Mouse (Mus musculus) frontal cortex, postnatal 14 days (tissue): ENCODE measurements at regions not wholly inside any gene's neighbourhood (a gene's known extent, or its start where the extent isn't known, plus 50 kb on each side); places are given as distances from the start of the nearest gene placed in this dataset.

Experiments used
- DNase-seq, 2 experiments: peaks; one replicate each; pipeline ENCODE4 v3.0.0; 2022; ENCODE audit warnings: low spot score in 2 of 2

DNA sequence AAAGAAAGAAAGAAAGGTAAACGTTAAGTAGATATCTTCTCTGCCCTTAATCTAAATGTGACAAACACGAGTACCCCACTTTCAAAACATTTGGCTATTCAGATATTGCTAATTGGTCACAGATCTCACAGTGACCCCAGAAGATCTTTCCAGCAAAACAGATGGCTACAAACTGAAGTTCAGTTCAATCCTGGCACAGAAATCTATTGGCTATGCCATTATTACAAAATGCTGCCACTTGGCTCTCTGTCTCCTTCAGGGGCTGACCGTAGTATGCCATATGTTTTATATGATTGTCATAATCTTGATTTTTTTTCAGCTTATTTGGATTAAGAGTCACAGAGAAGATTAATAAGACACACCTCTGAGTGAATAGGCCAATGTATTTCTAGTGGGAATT, 873.2 kb downstream of the Slc22a22 start:
- no peak for DNase-seq

DNA sequence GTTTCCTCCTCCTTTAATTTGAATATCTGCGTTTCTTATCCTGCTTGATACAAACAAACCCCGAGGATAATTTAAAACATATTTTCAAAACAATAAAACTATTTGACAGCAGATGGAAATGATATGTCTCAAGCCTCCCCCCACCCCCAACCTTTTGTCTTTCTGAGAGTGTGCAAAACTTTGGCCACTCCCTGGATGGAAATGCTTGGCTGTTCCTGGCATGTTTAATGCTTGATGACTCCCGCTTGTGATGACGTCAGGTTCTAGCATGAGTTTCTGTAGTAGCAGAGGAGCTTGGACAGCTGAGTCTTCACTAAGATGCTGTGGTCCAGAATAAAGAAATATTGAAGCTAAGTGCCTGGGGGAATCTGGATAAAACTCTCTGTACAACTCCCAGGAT, 884.8 kb downstream of the Slc22a22 start:
- no peak for DNase-seq

- no peak for DNase-seq
Observed at GRCm38 (mm10) chr15:56580745-56581515, 896.5 kb downstream of the Slc22a22 start.

GRCm38 (mm10) chr15:56563192-56563591, 914.2 kb downstream of the Slc22a22 start:
- DNase-seq = no peak

GRCm38 (mm10) chr15:56562785-56563184, 914.6 kb downstream of the Slc22a22 start:
- DNase-seq = no peak

DNA sequence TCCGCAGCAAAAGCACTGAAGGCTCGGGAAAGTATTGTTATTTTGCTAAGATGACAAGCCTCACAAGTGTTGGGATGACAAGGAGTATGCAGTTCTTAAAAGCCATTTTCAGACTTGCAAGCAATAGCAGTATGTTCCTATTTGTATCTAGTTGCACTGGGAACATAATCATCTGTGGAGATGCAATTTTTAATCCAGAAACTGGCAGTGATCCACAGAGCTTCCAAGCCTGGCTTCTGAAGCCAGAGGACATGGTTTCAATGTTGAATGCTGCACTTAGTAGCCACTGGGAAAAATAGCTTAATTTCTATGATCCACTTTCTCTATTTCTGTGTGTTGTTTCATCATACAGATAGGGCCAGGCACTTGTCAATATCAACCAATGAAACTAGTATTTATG, 915.3 kb downstream of the Slc22a22 start:
- no peak for DNase-seq

GRCm38 (mm10) chr15:56554386-56554785, 923.0 kb downstream of the Slc22a22 start:
- DNase-seq = no peak

- DNase-seq = no peak
Observed at GRCm38 (mm10) chr15:56553851-56554250, 923.6 kb downstream of the Slc22a22 start.

DNA sequence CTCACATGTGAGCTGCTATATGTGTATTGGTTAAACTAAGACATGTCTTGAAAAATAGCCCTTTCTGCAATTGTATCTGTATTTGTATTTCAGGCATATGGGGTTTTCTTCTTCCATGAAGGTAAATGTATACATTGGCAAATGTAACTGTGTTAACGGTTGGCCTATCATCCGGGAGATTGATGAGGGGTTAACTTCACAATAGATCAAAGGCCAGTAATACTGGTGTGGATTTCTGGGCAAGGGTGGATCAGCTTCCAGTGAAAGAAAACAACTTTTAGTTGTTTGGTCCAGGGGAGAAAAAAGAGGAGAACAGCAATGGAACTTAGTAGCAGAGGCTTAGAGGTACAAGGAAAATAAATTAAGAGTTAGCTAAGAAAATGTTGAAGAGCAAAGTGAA, 945.9 kb downstream of the Slc22a22 start:
- no peak for DNase-seq

GRCm38 (mm10) chr15:56518379-56518778, 959.0 kb downstream of the Slc22a22 start:
- no peak for DNase-seq

- no peak for DNase-seq
Observed at GRCm38 (mm10) chr15:56516095-56516494, 961.3 kb downstream of the Slc22a22 start.

DNA sequence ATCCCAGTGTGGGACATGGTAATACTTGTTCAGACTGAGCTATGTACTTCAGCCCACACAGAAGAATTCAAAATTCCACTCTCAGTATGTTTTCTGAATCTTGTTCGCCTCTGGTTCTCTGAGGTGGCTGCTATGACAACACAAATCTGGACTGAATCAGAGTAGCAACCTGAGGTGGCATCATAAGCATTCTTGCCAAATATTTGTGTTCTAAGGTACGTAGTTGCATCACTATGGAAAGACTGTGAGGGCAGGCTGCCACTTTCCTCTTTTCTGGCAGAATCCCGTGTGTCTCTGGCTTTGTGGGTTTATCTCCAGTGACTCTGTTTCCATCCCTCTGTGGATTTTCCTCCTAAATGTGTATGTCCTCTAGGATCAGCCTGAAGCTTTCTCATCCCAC, 978.7 kb downstream of the Slc22a22 start:
- no peak for DNase-seq

- DNase-seq = no peak
Observed at GRCm38 (mm10) chr15:56497757-56498156, 979.7 kb downstream of the Slc22a22 start.

DNA sequence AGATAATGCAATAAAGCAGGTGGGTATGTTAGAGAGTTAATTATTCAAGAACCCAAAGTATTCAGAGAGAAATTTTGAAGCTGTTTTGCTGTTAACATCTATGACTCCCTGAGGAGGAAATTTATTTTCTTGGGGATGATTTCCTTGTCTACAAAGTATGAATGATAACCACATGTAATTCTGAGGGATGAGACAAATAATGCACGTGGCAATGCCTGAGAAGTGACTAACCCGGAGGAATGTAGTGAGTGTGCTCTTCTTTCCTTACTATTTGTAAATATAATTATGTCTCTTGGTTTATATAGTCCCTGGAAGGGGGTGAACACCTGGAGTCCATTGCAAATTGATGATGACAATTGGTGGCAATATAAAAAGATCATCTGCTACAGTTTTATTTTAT, 981.1 kb downstream of the Slc22a22 start:
- no peak for DNase-seq

GRCm38 (mm10) chr15:56485931-56486330, 991.5 kb downstream of the Slc22a22 start:
- no peak for DNase-seq

- no peak for DNase-seq
Observed at GRCm38 (mm10) chr15:56484693-56485092, 992.7 kb downstream of the Slc22a22 start.

DNA sequence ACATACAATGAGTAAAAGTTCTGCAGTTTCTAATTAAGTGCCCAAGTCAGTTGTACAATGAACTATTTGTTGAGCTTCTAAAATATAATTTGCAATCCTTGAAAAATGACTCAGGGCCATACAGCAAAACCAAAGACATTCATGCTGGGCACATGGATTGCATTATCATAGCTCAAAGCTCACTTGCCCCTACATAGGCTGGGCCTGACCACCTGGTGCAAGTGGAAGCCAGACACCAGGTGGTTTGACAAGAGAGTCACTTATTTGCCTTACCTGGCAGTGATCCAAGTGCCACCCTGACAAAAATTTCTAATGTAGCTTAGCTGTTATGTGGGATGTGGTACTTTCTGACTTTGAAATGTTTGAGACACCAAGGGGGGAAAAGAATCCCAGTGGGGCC, 997.7 kb downstream of the Slc22a22 start:
- no peak for DNase-seq

GRCm38 (mm10) chr15:56479015-56479414, 998.4 kb downstream of the Slc22a22 start:
- no peak for DNase-seq

DNA sequence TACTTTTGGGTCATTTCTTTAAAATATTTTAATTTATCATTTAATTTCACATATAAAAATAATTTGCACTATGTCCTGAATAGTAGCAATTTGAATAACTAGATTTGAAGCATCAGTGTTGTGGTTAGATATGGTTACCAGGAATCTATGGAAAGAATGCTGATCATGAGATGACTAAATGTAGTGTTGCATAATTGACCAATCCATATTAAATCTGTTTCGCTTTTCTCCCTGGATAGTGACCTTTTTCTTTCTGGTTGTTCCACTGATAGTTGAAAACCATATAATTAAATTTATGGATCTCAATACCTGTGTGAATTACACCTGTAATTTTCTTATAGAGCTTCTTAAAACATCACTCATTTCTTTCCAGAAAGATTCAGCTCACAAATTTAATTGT, 1003.7 kb downstream of the Slc22a22 start:
- DNase-seq = no peak

GRCm38 (mm10) chr15:56451881-56452280, 1025.5 kb downstream of the Slc22a22 start:
- no peak for DNase-seq

- DNase-seq = no peak
Observed at GRCm38 (mm10) chr15:56448015-56448645, 1029.3 kb downstream of the Slc22a22 start.

GRCm38 (mm10) chr15:56440171-56440570, 1037.3 kb downstream of the Slc22a22 start:
- DNase-seq = no peak

DNA sequence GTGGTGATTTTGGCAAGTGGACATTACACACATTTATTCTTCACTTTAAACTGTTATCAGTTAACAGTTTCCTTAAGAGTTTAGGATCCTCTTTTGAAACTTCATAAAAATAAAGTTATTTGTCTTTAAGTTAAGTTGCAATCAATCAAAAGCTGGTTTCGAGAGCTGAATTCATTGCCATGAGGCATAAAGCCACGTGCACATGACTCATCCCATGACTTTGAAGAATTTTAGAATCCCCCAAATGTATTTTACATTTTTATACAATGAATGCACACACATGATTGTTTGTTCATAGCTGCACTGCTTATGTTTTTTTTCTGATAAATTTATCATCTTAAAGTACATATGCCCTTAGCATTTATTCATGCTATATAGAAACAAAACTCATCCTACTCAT, 1039.1 kb downstream of the Slc22a22 start:
- DNase-seq = no peak

GRCm38 (mm10) chr15:56436131-56436530, 1041.3 kb downstream of the Slc22a22 start:
- no peak for DNase-seq
